Mouse (Mus musculus): ENCODE data around the gene Arfip2. TPM values are rescaled to one million over a fixed set of nuclear protein-coding genes. Genes with fewer than 3 reads are reported as not detected.

Arfip2 gene
- polyA plus RNA-seq, 1 experiment from 2014 or later = 92.0 TPM

DNA sequence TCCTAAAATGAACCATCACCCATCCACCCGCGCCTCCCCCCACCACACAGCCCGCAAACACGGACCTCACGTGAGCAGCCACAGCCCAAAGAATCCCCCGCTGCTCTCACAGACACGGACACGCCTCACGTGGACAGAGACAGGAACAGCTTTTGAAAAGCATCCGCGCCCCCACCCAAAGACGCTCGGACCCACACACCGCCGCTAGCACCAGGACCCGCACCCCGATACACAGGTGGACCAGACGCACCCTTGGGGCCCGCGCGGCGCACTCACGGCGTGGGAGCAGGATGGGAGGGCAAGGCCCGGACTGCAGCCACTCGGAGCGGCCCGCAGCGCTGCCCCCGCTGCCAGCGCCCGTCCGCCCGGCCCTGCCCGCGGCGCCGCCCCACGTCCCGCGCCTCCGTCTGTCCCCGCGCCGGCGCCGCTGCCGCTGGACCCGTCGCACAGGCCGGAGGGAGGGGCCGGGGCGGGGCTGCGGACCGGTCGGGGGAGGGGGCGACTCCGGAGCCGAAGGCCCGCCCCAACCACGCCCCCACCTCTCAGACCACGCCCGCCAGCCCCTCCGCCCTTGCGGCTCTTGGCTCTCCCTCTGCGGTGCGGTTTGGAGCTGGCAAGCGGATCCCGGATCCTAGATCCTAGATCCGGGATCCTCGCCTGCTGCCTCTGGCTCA, 7.0 kb downstream of the Arfip2 start, which contains the start of gene Trim3:
TSS of gene Trim3 (minus strand) at position 445 of the 674 bp plus-strand sequence.
- Histone ChIP-seq H3K9me3 (no peaks in the 10 kb centered on the region), H3K27me3 (no peaks in the 10 kb centered on the region), H3K4me3 (peak within 1 kb of the TSS; percentile 88), H3K9ac (peak within 1 kb of the TSS; percentile 98), H3K27ac (replicated peaks) (peak within 1 kb of the TSS; percentile 93), H3K36me3 (peaks cover 18% of the 10 kb centered on the region), H3K4me2 (peak within 1 kb of the TSS; percentile 81), H3K4me1 (replicated peaks) (peaks cover 47% of the 10 kb centered on the region)
- under 1% methylated on average over 56 of the region's 71 CpGs for WGBS
- peak; percentile 90 for ATAC-seq (ENCODE audit: low FRiP score, low read depth)

DNA sequence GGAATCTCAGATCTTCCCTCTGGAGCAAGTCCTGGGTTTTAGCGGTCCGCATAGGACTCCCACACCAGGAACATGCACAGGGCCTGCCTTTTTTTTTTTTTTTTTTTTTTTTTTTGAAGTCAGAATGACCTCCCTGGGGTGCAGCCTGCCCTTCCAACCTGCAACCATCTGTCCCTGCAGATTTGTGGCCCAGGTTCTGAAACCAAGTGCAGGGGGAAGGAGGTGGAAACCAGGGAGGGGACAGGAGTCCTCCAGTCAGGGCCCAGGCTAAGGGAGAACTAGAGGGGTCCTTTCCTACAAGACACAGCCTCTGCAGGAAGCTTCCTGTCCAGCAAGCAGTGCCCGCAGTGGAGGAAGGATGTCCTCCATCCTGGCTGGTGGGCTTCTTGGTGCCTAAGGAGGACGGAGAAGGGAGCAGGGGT, 7.7 kb downstream of the Arfip2 start:
- H3K27ac ChIP-seq (replicated peaks) = peak overlapping the region; percentile 93
- H3K27me3 ChIP-seq = no peaks in the 10 kb centered on the region
- H3K9me3 ChIP-seq = no peaks in the 10 kb centered on the region
- peaks cover 48% of the 10 kb centered on the region for H3K4me1 ChIP-seq (replicated peaks)
- 8% methylated on average over 4 of the region's 4 CpGs for WGBS
- peaks cover 16% of the 10 kb centered on the region for H3K36me3 ChIP-seq
- H3K9ac ChIP-seq = peak overlapping the region; percentile 98
- H3K4me3 ChIP-seq = peak overlapping the region; percentile 88
- H3K4me2 ChIP-seq = peak overlapping the region; percentile 81
- peak; percentile 23 for ATAC-seq (ENCODE audit: low FRiP score, low read depth)

DNA sequence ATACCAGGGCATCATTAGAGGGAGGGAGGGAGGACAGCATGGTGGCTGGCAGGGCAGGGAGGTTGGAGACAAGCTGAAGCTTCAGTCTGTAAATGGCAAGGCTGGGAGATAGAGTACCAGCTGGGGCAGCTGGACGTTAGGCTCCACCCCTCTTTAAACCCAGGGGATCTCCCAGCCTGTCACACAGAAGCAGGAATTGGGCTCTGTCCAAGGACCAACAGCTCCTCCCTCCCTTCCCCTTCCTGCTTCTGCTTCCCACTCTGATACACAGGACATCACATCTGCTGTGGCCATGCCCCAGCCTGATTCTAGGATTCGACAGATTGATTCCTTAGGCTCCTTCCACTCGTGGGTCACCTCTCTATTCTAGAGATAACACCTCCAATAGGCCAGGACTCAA, 11.6 kb downstream of the Arfip2 start:
- no peak overlapping the region for H3K9ac ChIP-seq

DNA sequence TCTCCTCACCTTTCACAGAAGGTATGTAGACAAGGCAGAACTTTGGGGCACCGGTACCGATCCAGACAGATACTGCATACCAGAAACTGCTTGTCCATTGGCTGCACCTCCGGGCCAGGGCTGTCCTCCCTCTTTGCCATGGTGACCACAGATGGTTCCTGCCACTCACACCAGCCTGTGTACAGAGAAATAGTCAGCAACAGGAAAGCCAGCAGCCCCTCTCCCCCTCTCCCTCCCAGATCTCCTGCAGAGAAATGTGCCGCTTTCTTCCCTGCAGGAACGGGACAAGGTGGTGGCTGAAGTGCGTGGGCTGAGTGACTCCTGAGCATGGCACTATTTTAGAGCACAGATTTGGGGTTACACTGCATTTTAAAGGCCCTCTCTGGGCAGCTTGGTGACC, 14.8 kb downstream of the Arfip2 start:
- Histone ChIP-seq H3K4me2 (no peak overlapping the region), H3K9me3 (no peaks in the 10 kb centered on the region), H3K9ac (no peak overlapping the region), H3K4me3 (no peak overlapping the region), H3K4me1 (replicated peaks) (peaks cover 15% of the 10 kb centered on the region), H3K36me3 (peaks cover 46% of the 10 kb centered on the region), H3K27ac (replicated peaks) (no peak overlapping the region), H3K27me3 (no peaks in the 10 kb centered on the region)
- ATAC-seq (ENCODE audit: low FRiP score, low read depth) = no peak
- WGBS = 74% methylated on average over 6 of the region's 6 CpGs

More for the DNA sequence above, 11.6 kb downstream of the Arfip2 start:
- no peak overlapping the region for H3K4me2 ChIP-seq
- peaks cover 18% of the 10 kb centered on the region for H3K36me3 ChIP-seq
- H3K27ac ChIP-seq (replicated peaks) = 0 out of 2 replicates have a peak overlapping the region, but pooled peaks have one; percentile 26
- 23% methylated on average over 3 of the region's 3 CpGs for WGBS
- H3K27me3 ChIP-seq = no peaks in the 10 kb centered on the region
- H3K4me1 ChIP-seq (replicated peaks) = peaks cover 36% of the 10 kb centered on the region
- H3K9me3 ChIP-seq = no peaks in the 10 kb centered on the region
- H3K4me3 ChIP-seq = no peak overlapping the region
- no peak; the same call in 1 of the 2 replicates for ATAC-seq (ENCODE audit: low FRiP score, low read depth)

DNA sequence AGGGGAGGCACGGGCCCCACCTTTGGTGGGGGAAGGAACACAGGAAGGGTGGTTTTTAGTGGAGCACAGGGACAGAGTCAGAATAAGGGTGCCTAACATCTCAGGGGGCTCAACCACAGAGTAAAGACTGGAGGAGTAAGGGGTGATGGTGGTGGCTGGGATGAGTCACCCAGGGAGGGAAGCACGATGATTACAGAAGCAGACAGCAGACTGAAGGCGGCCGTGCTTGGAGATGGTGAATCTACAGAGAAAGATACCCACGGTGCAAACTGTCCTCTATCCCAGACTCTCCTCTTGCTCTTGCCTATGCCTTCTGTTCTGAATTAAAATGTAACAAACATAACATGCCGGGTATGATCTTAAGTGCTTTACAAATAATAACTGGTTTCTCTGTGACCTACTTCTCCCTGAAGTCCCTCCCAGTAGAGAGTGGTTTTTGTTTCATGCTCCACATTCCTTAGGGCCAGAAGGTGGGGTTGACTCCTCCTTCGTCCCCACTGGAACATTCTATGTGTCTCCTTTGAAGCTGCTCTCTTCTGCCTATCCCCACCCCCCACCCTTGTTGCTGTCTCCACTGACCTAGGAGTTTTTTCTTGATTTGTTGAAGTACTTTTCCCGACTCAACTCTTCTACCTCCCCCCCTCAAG, 18.4 kb downstream of the Arfip2 start:
- ATAC-seq (ENCODE audit: low FRiP score, low read depth) = no peak
- Histone ChIP-seq H3K27me3 (no peaks in the 10 kb centered on the region), H3K9ac (no peak overlapping the region), H3K4me2 (no peak overlapping the region), H3K4me3 (no peak overlapping the region), H3K36me3 (peaks cover 75% of the 10 kb centered on the region), H3K4me1 (replicated peaks) (no peaks in the 10 kb centered on the region), H3K9me3 (no peaks in the 10 kb centered on the region), H3K27ac (replicated peaks) (no peak overlapping the region)
- WGBS = 86% methylated on average over 8 of the region's 8 CpGs

DNA sequence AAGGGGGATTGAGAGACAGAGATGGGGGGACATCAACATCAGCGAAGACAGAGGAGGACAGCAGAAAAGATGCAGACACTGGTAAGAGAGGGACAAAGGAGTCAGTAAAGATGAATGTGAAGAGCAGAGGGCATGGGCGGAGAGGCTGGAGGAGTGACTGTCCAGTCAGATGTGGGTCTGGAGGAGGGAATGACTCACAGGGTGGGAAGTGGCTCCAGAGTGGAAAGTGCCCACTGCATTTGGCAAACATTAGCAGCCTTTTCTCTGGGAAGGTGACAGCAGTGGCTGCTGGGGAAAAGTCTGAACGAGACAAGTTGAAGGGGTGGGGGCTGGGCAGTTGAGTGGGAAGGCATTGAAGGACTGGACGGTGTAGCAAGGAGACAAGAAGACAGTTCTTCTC, 19.2 kb downstream of the Arfip2 start:
- H3K9ac ChIP-seq = no peak overlapping the region
- ATAC-seq (ENCODE audit: low FRiP score, low read depth) = no peak
- no peak overlapping the region for H3K27ac ChIP-seq (replicated peaks)
- no peak overlapping the region for H3K4me2 ChIP-seq
- no peak overlapping the region for H3K4me3 ChIP-seq
- 73% methylated on average over 4 of the region's 4 CpGs for WGBS
- H3K27me3 ChIP-seq = no peaks in the 10 kb centered on the region
- H3K36me3 ChIP-seq = peaks cover 82% of the 10 kb centered on the region
- H3K9me3 ChIP-seq = no peaks in the 10 kb centered on the region
- H3K4me1 ChIP-seq (replicated peaks) = no peaks in the 10 kb centered on the region

DNA sequence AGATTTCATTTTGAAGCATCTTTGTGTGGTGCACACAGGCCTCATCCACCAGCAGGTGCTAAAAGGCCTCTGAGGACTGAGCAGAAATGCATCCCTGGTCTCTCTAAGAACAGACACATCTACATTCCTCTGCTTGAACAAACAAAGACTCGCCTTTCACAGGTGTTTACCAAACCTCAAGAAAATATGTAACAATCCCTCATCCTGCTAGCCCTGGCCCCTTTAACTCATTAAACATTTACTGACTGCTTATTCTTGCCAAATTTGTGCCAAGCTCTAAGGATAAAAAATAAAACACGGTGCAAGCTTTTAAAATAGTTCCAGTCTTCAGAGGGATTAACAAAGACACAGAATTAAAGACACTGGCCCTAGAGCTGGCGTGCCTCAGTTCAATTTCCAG, 20.5 kb downstream of the Arfip2 start:
- no peaks in the 10 kb centered on the region for H3K9me3 ChIP-seq
- ATAC-seq (ENCODE audit: low FRiP score, low read depth) = no peak
- no peaks in the 10 kb centered on the region for H3K4me1 ChIP-seq (replicated peaks)
- WGBS = 89% methylated on average over 3 of the region's 3 CpGs
- no peak overlapping the region for H3K4me3 ChIP-seq
- no peak overlapping the region for H3K27ac ChIP-seq (replicated peaks)
- H3K36me3 ChIP-seq = peaks cover 88% of the 10 kb centered on the region
- H3K4me2 ChIP-seq = no peak overlapping the region
- no peaks in the 10 kb centered on the region for H3K27me3 ChIP-seq
- no peak overlapping the region for H3K9ac ChIP-seq

DNA sequence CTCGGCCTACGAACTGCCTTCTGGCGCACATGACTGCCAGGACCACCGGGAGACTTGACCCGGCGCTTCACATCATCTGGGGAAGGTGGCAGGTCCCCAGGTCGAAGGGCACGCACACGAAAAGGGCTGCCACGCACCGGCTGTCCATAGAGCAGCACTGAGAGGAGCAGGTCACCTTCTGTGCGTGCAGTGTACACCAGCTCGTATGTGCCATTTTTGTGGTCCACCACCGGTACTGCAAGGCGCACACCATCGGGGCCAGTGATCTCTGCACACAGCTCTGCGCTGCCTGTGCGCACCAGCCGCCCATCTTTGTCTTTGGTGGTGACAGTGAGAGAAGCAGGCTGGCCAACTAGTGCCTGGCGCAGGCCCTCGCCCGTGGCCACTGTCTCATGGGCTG, 22.4 kb downstream of the Arfip2 start:
- H3K4me2 ChIP-seq = no peak overlapping the region
- WGBS = 97% methylated on average over 22 of the region's 22 CpGs

DNA sequence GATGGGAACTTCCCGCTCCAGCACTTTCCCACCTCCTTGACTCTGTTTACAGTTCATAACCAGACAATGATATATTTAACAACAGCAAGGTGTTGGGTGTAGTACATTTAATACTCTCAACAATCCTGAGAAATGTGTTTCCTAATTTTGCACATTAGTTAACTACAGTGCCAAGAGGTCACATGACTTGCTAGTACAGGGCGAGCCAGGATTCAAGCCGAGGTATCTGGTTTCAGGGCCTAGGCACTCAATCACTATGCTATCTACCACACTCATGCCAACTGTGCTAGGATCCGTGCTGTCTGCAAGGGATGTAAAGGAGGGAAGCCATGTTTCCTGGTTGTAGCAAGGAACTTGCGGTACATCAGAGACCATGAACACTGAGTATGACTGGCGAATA, 23.7 kb downstream of the Arfip2 start:
- H3K9ac ChIP-seq = no peak overlapping the region
- H3K36me3 ChIP-seq = peaks cover 88% of the 10 kb centered on the region
- no peaks in the 10 kb centered on the region for H3K27me3 ChIP-seq
- H3K4me3 ChIP-seq = no peak overlapping the region
- 95% methylated on average over 6 of the region's 6 CpGs for WGBS
- H3K4me1 ChIP-seq (replicated peaks) = no peaks in the 10 kb centered on the region
- no peak overlapping the region for H3K27ac ChIP-seq (replicated peaks)
- H3K4me2 ChIP-seq = no peak overlapping the region
- H3K9me3 ChIP-seq = no peaks in the 10 kb centered on the region
- no peak for ATAC-seq (ENCODE audit: low FRiP score, low read depth)

More for the DNA sequence above, 22.4 kb downstream of the Arfip2 start:
- Histone ChIP-seq H3K27me3 (no peaks in the 10 kb centered on the region), H3K4me1 (replicated peaks) (no peaks in the 10 kb centered on the region), H3K9me3 (no peaks in the 10 kb centered on the region), H3K27ac (replicated peaks) (no peak overlapping the region), H3K4me3 (no peak overlapping the region), H3K9ac (no peak overlapping the region), H3K36me3 (peaks cover 88% of the 10 kb centered on the region)
- no peak for ATAC-seq (ENCODE audit: low FRiP score, low read depth)

DNA sequence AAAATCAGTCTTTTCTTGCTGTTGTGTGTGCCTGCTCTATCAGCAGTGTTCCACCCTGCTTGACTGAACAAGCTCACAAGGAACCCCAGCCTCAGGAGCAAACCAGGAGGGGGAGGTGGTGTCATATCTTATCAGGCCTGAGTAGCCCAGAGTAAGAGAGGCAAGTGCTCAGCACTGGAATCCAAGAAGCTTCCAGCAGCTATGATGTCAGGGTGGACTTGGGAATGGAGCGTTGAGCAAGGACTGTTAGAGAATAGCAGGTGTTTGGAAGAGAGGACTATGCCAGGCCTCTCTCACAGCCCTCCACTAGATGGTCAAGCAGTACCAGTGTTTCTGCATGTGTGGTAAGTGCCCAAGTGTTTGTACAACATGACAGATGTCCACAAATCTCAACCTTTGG, 24.5 kb downstream of the Arfip2 start:
- Histone ChIP-seq H3K36me3 (peaks cover 89% of the 10 kb centered on the region), H3K9me3 (no peaks in the 10 kb centered on the region), H3K4me2 (no peak overlapping the region), H3K27me3 (no peaks in the 10 kb centered on the region), H3K4me3 (no peak overlapping the region), H3K27ac (replicated peaks) (no peak overlapping the region), H3K4me1 (replicated peaks) (no peaks in the 10 kb centered on the region), H3K9ac (no peak overlapping the region)
- 90% methylated on average over 1 of the region's 1 CpGs for WGBS
- ATAC-seq (ENCODE audit: low FRiP score, low read depth) = no peak

DNA sequence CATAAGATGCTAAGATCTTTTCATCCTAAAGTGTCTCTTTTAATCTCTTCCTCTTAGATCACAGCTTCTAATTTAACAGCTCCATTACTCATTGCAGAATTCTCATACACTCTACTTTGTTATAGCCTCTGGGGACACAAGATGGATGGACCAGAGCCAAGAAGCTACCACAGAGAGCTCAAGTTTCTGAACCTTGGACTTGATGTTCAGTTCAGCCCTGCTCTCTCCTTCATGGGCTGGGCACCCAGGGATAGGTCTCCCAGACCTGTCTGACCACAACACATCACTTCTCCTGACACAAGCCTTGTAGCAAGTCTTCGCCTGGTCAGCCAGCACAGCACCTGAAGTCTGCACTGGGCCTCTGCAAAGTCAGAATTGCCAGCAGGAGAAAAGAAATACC, 25.8 kb downstream of the Arfip2 start:
- Histone ChIP-seq H3K27ac (replicated peaks) (no peak overlapping the region), H3K27me3 (no peaks in the 10 kb centered on the region), H3K9me3 (no peaks in the 10 kb centered on the region), H3K4me3 (no peak overlapping the region), H3K9ac (no peak overlapping the region), H3K4me1 (replicated peaks) (no peaks in the 10 kb centered on the region), H3K4me2 (no peak overlapping the region), H3K36me3 (peaks cover 98% of the 10 kb centered on the region)
- ATAC-seq (ENCODE audit: low FRiP score, low read depth) = no peak
- 83% methylated on average over 1 of the region's 1 CpGs for WGBS

DNA sequence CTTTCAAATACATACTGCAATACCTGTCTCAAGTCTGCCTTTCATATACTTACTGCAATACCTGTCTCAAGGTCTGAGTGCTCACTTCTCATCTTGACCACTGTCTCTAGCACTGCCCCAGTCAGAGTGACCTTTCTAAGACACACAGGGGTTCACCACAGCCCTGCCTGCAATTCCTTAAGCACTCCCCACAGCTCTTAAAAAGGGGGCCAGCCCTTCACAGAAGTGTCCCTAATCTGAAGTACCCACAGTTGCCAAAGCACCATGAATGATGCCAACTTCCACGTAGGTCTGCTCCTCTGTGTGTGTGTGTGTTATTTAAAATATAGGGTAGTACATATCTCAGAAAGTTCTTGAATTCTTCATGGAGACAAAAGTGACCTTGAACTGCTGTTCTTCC, 28.4 kb downstream of the Arfip2 start:
- no peak overlapping the region for H3K4me3 ChIP-seq
- H3K27me3 ChIP-seq = no peaks in the 10 kb centered on the region
- no peaks in the 10 kb centered on the region for H3K4me1 ChIP-seq (replicated peaks)
- H3K36me3 ChIP-seq = peaks cover 73% of the 10 kb centered on the region
- H3K9me3 ChIP-seq = no peaks in the 10 kb centered on the region
- ATAC-seq (ENCODE audit: low FRiP score, low read depth) = no peak
- no peak overlapping the region for H3K9ac ChIP-seq
- H3K4me2 ChIP-seq = no peak overlapping the region
- WGBS = 97% methylated on average over 1 of the region's 1 CpGs
- no peak overlapping the region for H3K27ac ChIP-seq (replicated peaks)
